Mouse (Mus musculus): ENCODE measurements around the gene Dnaja4. TPM values are rescaled to one million over a fixed set of nuclear protein-coding genes. Genes with fewer than 3 reads are reported as not detected.

Gene Dnaja4
- polyA plus RNA-seq (2012; rRNA removed), result 5.9 and 7.4 TPM in 2 replicates

DNA sequence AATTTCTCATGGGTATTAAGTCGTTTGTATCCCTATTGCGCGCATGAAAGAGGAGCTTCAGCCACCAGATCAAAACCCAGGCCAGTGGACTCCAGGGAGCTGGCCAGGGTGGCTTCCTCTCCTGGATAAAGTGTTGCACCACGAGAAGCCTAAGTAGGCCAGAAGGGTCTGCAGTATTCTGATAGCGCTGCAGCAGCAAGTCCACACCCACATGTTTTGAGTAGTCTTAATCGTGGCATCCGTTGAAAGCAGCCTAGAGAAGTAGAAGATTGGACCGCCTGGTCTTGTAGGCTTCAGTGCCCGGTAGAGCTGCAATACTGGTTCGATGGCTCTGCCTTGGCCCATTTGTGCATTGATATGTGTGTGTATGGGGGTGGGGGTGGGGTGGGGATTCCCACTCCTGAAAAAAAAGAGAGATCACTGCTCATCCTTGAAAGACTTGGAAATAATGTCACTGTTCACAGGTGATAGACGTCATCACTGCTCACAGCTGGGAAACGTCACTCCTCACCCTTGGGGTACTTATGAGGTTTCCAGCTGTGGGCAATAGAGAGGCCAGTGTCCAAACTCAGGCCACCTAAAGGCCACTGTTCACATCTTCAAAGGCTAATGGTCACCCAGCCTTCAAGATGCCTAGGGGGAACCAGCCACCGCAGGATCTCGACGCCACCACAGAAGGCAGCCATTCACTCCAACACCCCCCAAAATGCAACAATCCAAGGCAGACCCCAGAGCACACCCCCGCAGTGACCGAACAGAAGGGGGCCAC, at the start of gene Dnaja4:
Gene Dnaja4, plus strand, starts transcription at position 556 of the 769 bp plus-strand sequence.

GRCm38 (mm10) chr9:54661605-54662377, 36.9 kb upstream of the Dnaja4 start, which contains the start of gene Acsbg1:
TSS of gene Acsbg1 (minus strand) at chr9:54661870.

DNA sequence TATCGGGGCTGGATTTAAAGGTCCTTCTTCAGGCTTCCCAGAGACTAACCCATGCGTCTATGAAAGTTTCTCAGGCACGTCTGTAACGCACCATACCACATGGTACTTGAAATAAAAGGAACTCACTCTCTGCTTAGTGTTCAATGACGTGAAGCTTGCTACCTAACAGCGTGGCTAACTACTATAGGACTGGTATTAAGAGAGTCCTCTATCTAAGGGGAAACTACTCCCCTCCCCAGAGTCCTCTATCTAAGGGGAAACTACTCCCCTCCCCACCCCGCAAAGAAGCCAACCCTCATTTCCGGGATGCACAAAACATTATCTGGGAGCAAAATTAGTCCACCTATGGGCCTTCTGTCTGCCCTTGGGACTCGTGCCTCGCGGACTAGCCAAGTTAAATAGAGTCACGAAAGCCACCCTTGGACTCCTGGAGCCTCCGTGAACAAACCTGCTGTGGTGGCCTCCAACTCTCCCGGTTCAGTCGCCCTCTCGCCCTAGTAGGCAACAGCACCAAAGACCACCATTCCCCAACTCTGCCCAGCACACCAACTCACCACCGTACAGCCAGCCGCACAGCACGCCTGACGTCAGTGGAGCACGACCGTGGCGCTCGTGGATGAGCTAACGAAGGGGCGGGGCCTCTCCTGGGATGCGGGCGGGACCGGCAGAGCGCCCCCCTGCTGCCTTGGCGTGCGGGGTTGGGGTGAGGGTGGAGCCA, 35.4 kb downstream of the Dnaja4 start, which contains the start of gene Wdr61:
Gene Wdr61, minus strand, starts transcription at position 599 of the 718 bp plus-strand sequence.

DNA sequence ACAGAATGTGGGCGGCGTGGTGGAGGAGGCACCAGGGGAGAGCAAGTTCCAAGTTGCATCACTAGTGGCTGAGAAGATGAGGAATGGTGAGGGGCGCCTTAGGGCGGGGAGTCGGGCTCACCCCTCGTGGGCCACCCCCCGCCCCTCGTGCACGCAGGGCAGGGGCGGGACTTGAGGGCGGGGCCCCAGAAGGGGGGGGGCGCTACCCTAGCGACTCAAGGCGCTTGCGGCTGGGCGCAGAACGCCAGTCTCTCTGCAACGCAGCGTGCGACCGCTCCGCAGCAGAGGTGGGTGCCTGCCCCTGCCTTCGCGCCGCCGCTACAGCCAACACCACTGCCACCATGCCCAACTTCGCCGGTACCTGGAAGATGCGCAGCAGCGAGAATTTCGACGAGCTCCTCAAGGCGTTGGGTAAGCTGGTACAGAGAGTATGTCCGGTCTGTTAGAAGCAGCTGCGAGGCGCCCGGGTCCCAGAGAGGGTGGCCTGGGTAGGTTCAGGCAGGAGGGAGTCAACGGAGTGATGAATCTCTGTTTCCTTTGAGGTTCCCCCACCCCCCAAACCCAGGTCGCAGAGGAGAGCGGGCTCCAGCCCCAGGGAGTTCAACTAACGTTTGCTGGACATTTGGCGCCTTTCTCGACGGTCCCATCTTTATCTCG, 66.0 kb downstream of the Dnaja4 start, which contains the start of gene Crabp1:
Gene Crabp1, plus strand, starts transcription at position 188 of the 657 bp plus-strand sequence.

Other genes starting within 250 kb of the Dnaja4 start
- 54.6 and 62.6 TPM in 2 replicates for gene Dmxl2, start 197.2 kb upstream of the Dnaja4 start, polyA plus RNA-seq (2012; rRNA removed)
- 0.10 and 0.15 TPM in 2 replicates for gene Sh2d7, start 159.9 kb upstream of the Dnaja4 start, polyA plus RNA-seq (2012; rRNA removed)
- 27.8 and 28.6 TPM in 2 replicates for gene Cib2, start 138.7 kb upstream of the Dnaja4 start, polyA plus RNA-seq (2012; rRNA removed)
- gene Idh3a, start 112.5 kb upstream of the Dnaja4 start, polyA plus RNA-seq (2012; rRNA removed), result 66.4 and 71.5 TPM in 2 replicates
- gene Acsbg1, start 37.0 kb upstream of the Dnaja4 start, polyA plus RNA-seq (2012; rRNA removed), result 11.7 and 13.9 TPM in 2 replicates
- gene Wdr61, start 35.6 kb downstream of the Dnaja4 start, polyA plus RNA-seq (2012; rRNA removed), result 81.3 and 88.3 TPM in 2 replicates
- 171 and 292 TPM in 2 replicates for gene Crabp1, start 65.9 kb downstream of the Dnaja4 start, polyA plus RNA-seq (2012; rRNA removed)
- gene Ireb2, start 164.9 kb downstream of the Dnaja4 start, polyA plus RNA-seq (2012; rRNA removed), result 50.1 and 59.2 TPM in 2 replicates
- gene Hykk, start 218.4 kb downstream of the Dnaja4 start, polyA plus RNA-seq (2012; rRNA removed), result 1.7 and 2.1 TPM in 2 replicates